Mouse (Mus musculus): ENCODE measurements around the gene Cul7. TPM values are rescaled to one million over a fixed set of nuclear protein-coding genes. Genes with fewer than 3 reads are reported as not detected.

Gene Cul7
- total and polyA plus RNA-seq, 2 experiments from 2014 or later = 24.0 to 89.9 TPM

- no peak for TF ChIP-seq CTCF (IDR thresholded peaks at IDR 0.05; ENCODE audit: low read depth)
- no peak for DNase-seq
- WGBS = 97% methylated on average over 2 of the region's 2 CpGs
These were observed 41.3 kb downstream of the Cul7 start for GRCm38 (mm10) chr17:46691390-46691789.

GRCm38 (mm10) chr17:46694517-46695063, 44.5 kb downstream of the Cul7 start:
- Histone ChIP-seq H3K9me3 (ENCODE audit: low read length) (no peaks in the 10 kb centered on the region), H3K4me1 (ENCODE audit: insufficient read depth) (no peaks in the 10 kb centered on the region), H3K27me3 (ENCODE audit: insufficient read depth, low read length) (no peaks in the 10 kb centered on the region), H3K4me2 (ENCODE audit: low read depth) (no peak overlapping the region), H3K9ac (no peak overlapping the region), H3K36me3 (ENCODE audit: insufficient read depth) (peaks cover 16% of the 10 kb centered on the region), H3K27ac (ENCODE audit: low read depth, low read length) (no peak overlapping the region), H3K4me3 (ENCODE audit: low read depth, low read length) (no peak overlapping the region)
- DNase-seq (no peak), ATAC-seq (no peak)
- TF ChIP-seq CTCF (IDR thresholded peaks at IDR 0.05; ENCODE audit: low read depth) = no peak
- 74% methylated on average over 1 of the region's 1 CpGs for WGBS

More at GRCm38 (mm10) chr17:46691390-46691789, 41.3 kb downstream of the Cul7 start:
- no peak overlapping the region for H3K4me2 ChIP-seq (ENCODE audit: low read depth)
- H3K36me3 ChIP-seq (ENCODE audit: insufficient read depth) = peaks cover 14% of the 10 kb centered on the region
- H3K4me3 ChIP-seq (ENCODE audit: low read depth, low read length) = no peak overlapping the region
- H3K9ac ChIP-seq = no peak overlapping the region
- H3K4me1 ChIP-seq (ENCODE audit: insufficient read depth) = no peaks in the 10 kb centered on the region
- no peak overlapping the region for H3K27ac ChIP-seq (ENCODE audit: low read depth, low read length)
- H3K27me3 ChIP-seq (ENCODE audit: insufficient read depth, low read length) = no peaks in the 10 kb centered on the region
- H3K9me3 ChIP-seq (ENCODE audit: low read length) = no peaks in the 10 kb centered on the region
- no peak for ATAC-seq

- no peak for ATAC-seq
- no peak overlapping the region for H3K27ac ChIP-seq (ENCODE audit: low read depth, low read length)
- H3K36me3 ChIP-seq (ENCODE audit: insufficient read depth) = peaks cover 13% of the 10 kb centered on the region
- no peaks in the 10 kb centered on the region for H3K9me3 ChIP-seq (ENCODE audit: low read length)
- no peak overlapping the region for H3K4me2 ChIP-seq (ENCODE audit: low read depth)
- TF ChIP-seq CTCF (IDR thresholded peaks at IDR 0.05; ENCODE audit: low read depth) = no peak
- peaks cover 6% of the 10 kb centered on the region for H3K4me1 ChIP-seq (ENCODE audit: insufficient read depth)
- no peak overlapping the region for H3K4me3 ChIP-seq (ENCODE audit: low read depth, low read length)
- DNase-seq = no peak
- no peak overlapping the region for H3K9ac ChIP-seq
- WGBS = 91% methylated on average over 6 of the region's 6 CpGs
- no peaks in the 10 kb centered on the region for H3K27me3 ChIP-seq (ENCODE audit: insufficient read depth, low read length)
These were observed 48.4 kb downstream of the Cul7 start for GRCm38 (mm10) chr17:46698515-46698914.

- DNase-seq = no peak
- H3K9me3 ChIP-seq (ENCODE audit: low read length) = no peaks in the 10 kb centered on the region
- no peak overlapping the region for H3K4me2 ChIP-seq (ENCODE audit: low read depth)
- H3K36me3 ChIP-seq (ENCODE audit: insufficient read depth) = peaks cover 13% of the 10 kb centered on the region
- H3K4me1 ChIP-seq (ENCODE audit: insufficient read depth) = peaks cover 12% of the 10 kb centered on the region
- H3K27me3 ChIP-seq (ENCODE audit: insufficient read depth, low read length) = no peaks in the 10 kb centered on the region
- no peak for ATAC-seq
- H3K9ac ChIP-seq = no peak overlapping the region
- no peak overlapping the region for H3K4me3 ChIP-seq (ENCODE audit: low read depth, low read length)
- 90% methylated on average over 5 of the region's 5 CpGs for WGBS
- H3K27ac ChIP-seq (ENCODE audit: low read depth, low read length) = no peak overlapping the region
- TF ChIP-seq CTCF (IDR thresholded peaks at IDR 0.05; ENCODE audit: low read depth) = no peak
These were observed 49.1 kb downstream of the Cul7 start for GRCm38 (mm10) chr17:46699245-46699644.

- Histone ChIP-seq H3K9me3 (ENCODE audit: low read length) (no peaks in the 10 kb centered on the region), H3K4me3 (ENCODE audit: low read depth, low read length) (no peak overlapping the region), H3K27me3 (ENCODE audit: insufficient read depth, low read length) (no peaks in the 10 kb centered on the region), H3K36me3 (ENCODE audit: insufficient read depth) (peaks cover 13% of the 10 kb centered on the region), H3K4me2 (ENCODE audit: low read depth) (no peak overlapping the region), H3K4me1 (ENCODE audit: insufficient read depth) (peaks cover 12% of the 10 kb centered on the region), H3K9ac (no peak overlapping the region), H3K27ac (ENCODE audit: low read depth, low read length) (no peak overlapping the region)
- no peak for TF ChIP-seq CTCF (IDR thresholded peaks at IDR 0.05; ENCODE audit: low read depth)
- no peak for DNase-seq
- 99% methylated on average over 3 of the region's 3 CpGs for WGBS
- ATAC-seq = no peak
These were observed 49.8 kb downstream of the Cul7 start for GRCm38 (mm10) chr17:46699912-46700311.

GRCm38 (mm10) chr17:46701489-46701888, 51.4 kb downstream of the Cul7 start:
- Histone ChIP-seq H3K4me1 (ENCODE audit: insufficient read depth) (peaks cover 12% of the 10 kb centered on the region), H3K4me3 (ENCODE audit: low read depth, low read length) (no peak overlapping the region), H3K9ac (0 out of 2 replicates have a peak overlapping the region, but pooled peaks have one; percentile 28), H3K27ac (ENCODE audit: low read depth, low read length) (no peak overlapping the region), H3K36me3 (ENCODE audit: insufficient read depth) (peaks cover 13% of the 10 kb centered on the region), H3K27me3 (ENCODE audit: insufficient read depth, low read length) (no peaks in the 10 kb centered on the region), H3K4me2 (ENCODE audit: low read depth) (peak overlapping the region; percentile 5; the same call in 1 of the 2 replicates), H3K9me3 (ENCODE audit: low read length) (no peaks in the 10 kb centered on the region)
- DNase-seq (no peak), ATAC-seq (no peak)
- no peak for TF ChIP-seq CTCF (IDR thresholded peaks at IDR 0.05; ENCODE audit: low read depth)
- 72% methylated on average over 12 of the region's 12 CpGs for WGBS

GRCm38 (mm10) chr17:46702100-46702499, 52.0 kb downstream of the Cul7 start:
- H3K4me2 ChIP-seq (ENCODE audit: low read depth) = peak overlapping the region; percentile 5; the same call in 1 of the 2 replicates
- H3K27me3 ChIP-seq (ENCODE audit: insufficient read depth, low read length) = no peaks in the 10 kb centered on the region
- H3K4me1 ChIP-seq (ENCODE audit: insufficient read depth) = peaks cover 12% of the 10 kb centered on the region
- TF ChIP-seq CTCF (IDR thresholded peaks at IDR 0.05; ENCODE audit: low read depth) = no peak
- ATAC-seq (no peak), DNase-seq (no peak)
- no peak overlapping the region for H3K4me3 ChIP-seq (ENCODE audit: low read depth, low read length)
- H3K9ac ChIP-seq = no peak overlapping the region
- WGBS = 84% methylated on average over 12 of the region's 12 CpGs
- H3K27ac ChIP-seq (ENCODE audit: low read depth, low read length) = no peak overlapping the region
- no peaks in the 10 kb centered on the region for H3K9me3 ChIP-seq (ENCODE audit: low read length)
- peaks cover 13% of the 10 kb centered on the region for H3K36me3 ChIP-seq (ENCODE audit: insufficient read depth)
